Mouse (Mus musculus) lung, embryonic 15.5 days (tissue): ENCODE data around the gene Ildr2. TPM values are rescaled to one million over a fixed set of nuclear protein-coding genes. Genes with fewer than 3 reads are reported as not detected.

Source experiments
- ATAC-seq: fragments of 200-750 bp; cut with Nextera tagmentation; 2 replicates; pipeline ENCODE4 v1.8.0; 2017; ENCODE audit warnings: moderate number of reproducible peaks, borderline replicate concordance; ENCODE audit not compliant: low FRiP score, low TSS enrichment; ENCODE audit errors: extremely low read depth
- H3K27ac ChIP-seq: fragments of 300-500 bp; sonication (generic); 2 replicates; pipeline ENCODE4 v1.5.1; 2015; ENCODE audit warnings: moderate library complexity, mild to moderate bottlenecking, inconsistent platforms
- H3K27me3 ChIP-seq: fragments of 300-500 bp; sonication (generic); 2 replicates; pipeline ENCODE4 v1.6.1; 2015; ENCODE audit warnings: inconsistent platforms
- H3K36me3 ChIP-seq: fragments of 300-500 bp; sonication (generic); 2 replicates; pipeline ENCODE4 v1.6.1; 2015; ENCODE audit warnings: inconsistent platforms
- H3K4me1 ChIP-seq: fragments of 300-500 bp; sonication (generic); 2 replicates; pipeline ENCODE4 v1.6.1; 2015; ENCODE audit warnings: inconsistent platforms
- H3K4me2 ChIP-seq: fragments of 300-500 bp; sonication (generic); 2 replicates; pipeline ENCODE4 v1.6.1; 2015; ENCODE audit warnings: inconsistent platforms, mild to moderate bottlenecking, moderate library complexity
- H3K4me3 ChIP-seq: fragments of 300-500 bp; sonication (generic); 2 replicates; pipeline ENCODE4 v1.5.1; 2015; ENCODE audit warnings: mild to moderate bottlenecking, inconsistent platforms
- H3K9ac ChIP-seq: fragments of 300-500 bp; sonication (generic); 2 replicates; pipeline ENCODE4 v1.6.1; 2015; ENCODE audit warnings: inconsistent platforms
- H3K9me3 ChIP-seq: fragments of 300-500 bp; sonication (generic); 2 replicates; pipeline ENCODE4 v1.6.1; 2016; ENCODE audit warnings: inconsistent platforms
- WGBS: fragments of 180-500 bp; shearing (Covaris S2); methylation state at CpG from one replicate; pipeline ENCODE4 v1.1.7; 2015; 5-methylcytosine and 5-hydroxymethylcytosine counted together
- polyA plus RNA-seq: library from polyadenylated mRNA; unstranded; fragments of >200 nt; fragmentation: Nextera tagmentation; extraction: Ambion mirVana; gene quantifications from 2 replicates; pipeline ENCODE4 v1.2.1, GENCODE M21; 2015

The Ildr2 gene
- polyA plus RNA-seq, 1 experiment from 2014 or later, result 1.3 TPM

GRCm38 (mm10) chr1:166308851-166309715 lies 55.1 kb downstream of the Ildr2 start:
- Histone ChIP-seq H3K27ac (no peak overlapping the region), H3K36me3 (no peaks in the 10 kb centered on the region), H3K9me3 (no peaks in the 10 kb centered on the region), H3K27me3 (peaks cover 33% of the 10 kb centered on the region), H3K4me3 (peak overlapping the region; percentile 47), H3K4me2 (peak overlapping the region; percentile 90), H3K4me1 (peaks cover 13% of the 10 kb centered on the region), H3K9ac (peak overlapping the region; percentile 10; the same call in 1 of the 2 replicates)
- WGBS, result under 1% methylated on average over 73 of the region's 94 CpGs
- ATAC-seq, result peak; percentile 84

DNA sequence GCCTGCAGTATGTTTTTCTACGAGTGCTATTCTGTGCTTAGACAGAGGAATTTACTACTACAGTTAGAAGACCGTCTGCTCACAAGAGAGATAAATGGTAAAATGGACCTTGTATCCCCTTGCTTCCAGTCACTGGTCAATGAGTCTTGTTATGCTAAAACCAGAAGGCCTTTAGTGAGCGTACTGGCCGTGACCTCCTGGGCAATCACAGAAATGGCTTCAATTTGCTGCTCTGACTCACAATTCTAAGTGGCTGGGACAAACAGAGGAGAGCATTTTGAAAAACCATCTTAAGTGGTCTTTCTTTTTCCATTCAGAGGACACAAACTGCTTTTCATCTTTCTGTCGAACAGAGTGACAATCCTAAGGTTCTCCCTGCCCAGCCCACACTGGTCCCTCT lies 57.2 kb downstream of the Ildr2 start:
- Histone ChIP-seq H3K27me3 (peaks cover 33% of the 10 kb centered on the region), H3K4me2 (no peak overlapping the region), H3K4me1 (peaks cover 13% of the 10 kb centered on the region), H3K36me3 (no peaks in the 10 kb centered on the region), H3K9ac (no peak overlapping the region), H3K4me3 (no peak overlapping the region), H3K27ac (no peak overlapping the region), H3K9me3 (no peaks in the 10 kb centered on the region)
- WGBS, result 77% methylated on average over 5 of the region's 5 CpGs
- no peak for ATAC-seq

GRCm38 (mm10) chr1:166313637-166314036 lies 59.7 kb downstream of the Ildr2 start:
- H3K4me2 ChIP-seq, result no peak overlapping the region
- ATAC-seq, result no peak
- H3K27me3 ChIP-seq, result peaks cover 18% of the 10 kb centered on the region
- H3K9ac ChIP-seq, result no peak overlapping the region
- H3K27ac ChIP-seq, result no peak overlapping the region
- H3K9me3 ChIP-seq, result no peaks in the 10 kb centered on the region
- peaks cover 11% of the 10 kb centered on the region for H3K4me1 ChIP-seq
- no peak overlapping the region for H3K4me3 ChIP-seq
- WGBS, result 53% methylated on average over 1 of the region's 1 CpGs
- no peaks in the 10 kb centered on the region for H3K36me3 ChIP-seq

DNA sequence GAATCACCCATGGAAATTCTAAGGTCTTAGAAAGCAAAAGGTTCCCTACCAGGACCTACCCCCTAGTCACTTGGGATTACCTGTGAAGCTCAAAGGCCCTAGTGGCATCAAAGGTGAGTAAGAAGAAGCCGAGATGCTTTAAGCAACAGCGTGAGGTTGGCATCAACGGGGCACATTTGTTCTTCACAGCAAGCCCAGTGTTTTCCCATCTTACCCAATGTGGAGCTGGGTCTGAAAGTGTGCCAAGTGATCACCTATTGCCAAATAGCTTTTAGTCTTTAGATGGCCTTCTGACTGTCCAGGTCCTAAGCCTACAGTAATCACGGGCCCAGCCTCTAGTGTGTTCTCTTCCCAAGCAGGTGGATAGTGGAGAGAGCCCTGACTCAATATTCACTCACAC lies 61.8 kb downstream of the Ildr2 start:
- no peak overlapping the region for H3K27ac ChIP-seq
- no peak overlapping the region for H3K4me2 ChIP-seq
- H3K4me3 ChIP-seq, result no peak overlapping the region
- H3K4me1 ChIP-seq, result no peaks in the 10 kb centered on the region
- WGBS, result 77% methylated on average over 4 of the region's 4 CpGs
- no peak for ATAC-seq
- no peaks in the 10 kb centered on the region for H3K27me3 ChIP-seq
- H3K36me3 ChIP-seq, result no peaks in the 10 kb centered on the region
- no peaks in the 10 kb centered on the region for H3K9me3 ChIP-seq
- no peak overlapping the region for H3K9ac ChIP-seq

DNA sequence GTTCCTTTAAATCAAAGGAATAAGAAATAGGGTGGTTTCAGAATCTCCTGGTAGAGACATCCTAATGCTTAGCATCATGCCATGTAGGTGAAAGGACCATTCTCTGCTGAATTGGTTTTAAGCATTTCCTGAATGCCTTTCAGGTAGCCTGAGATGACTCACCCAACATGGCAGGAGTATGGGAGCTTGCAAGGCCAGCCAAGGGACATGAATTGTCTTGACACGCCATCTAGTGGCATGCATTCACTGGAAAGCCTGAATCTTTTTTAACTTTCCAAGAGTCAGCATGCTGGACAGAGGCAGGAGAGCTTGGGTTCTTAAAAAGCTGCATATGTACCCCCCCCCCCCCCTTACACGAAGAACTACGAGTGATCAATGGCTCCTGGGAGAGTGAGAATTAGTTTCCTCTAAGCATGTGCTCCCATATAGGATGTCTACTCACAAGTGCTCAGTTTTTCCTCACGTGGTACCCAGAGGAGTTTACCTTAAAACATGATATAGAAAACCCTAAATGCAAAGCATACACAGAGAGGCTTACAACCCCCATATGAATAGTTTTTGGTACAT lies 65.3 kb downstream of the Ildr2 start:
- no peak overlapping the region for H3K4me3 ChIP-seq
- 16% methylated on average over 4 of the region's 4 CpGs for WGBS
- H3K27me3 ChIP-seq, result no peaks in the 10 kb centered on the region
- no peak for ATAC-seq
- H3K36me3 ChIP-seq, result no peaks in the 10 kb centered on the region
- no peak overlapping the region for H3K27ac ChIP-seq
- no peak overlapping the region for H3K9ac ChIP-seq
- H3K9me3 ChIP-seq, result no peaks in the 10 kb centered on the region
- no peak overlapping the region for H3K4me2 ChIP-seq
- H3K4me1 ChIP-seq, result no peaks in the 10 kb centered on the region

GRCm38 (mm10) chr1:166326421-166326820 lies 72.5 kb downstream of the Ildr2 start:
- H3K27me3 ChIP-seq, result no peaks in the 10 kb centered on the region
- no peak overlapping the region for H3K9ac ChIP-seq
- no peaks in the 10 kb centered on the region for H3K9me3 ChIP-seq
- ATAC-seq, result no peak
- no peak overlapping the region for H3K4me2 ChIP-seq
- no peak overlapping the region for H3K4me3 ChIP-seq
- H3K36me3 ChIP-seq, result no peaks in the 10 kb centered on the region
- no peak overlapping the region for H3K27ac ChIP-seq
- no peaks in the 10 kb centered on the region for H3K4me1 ChIP-seq
- 60% methylated on average over 3 of the region's 3 CpGs for WGBS

GRCm38 (mm10) chr1:166330752-166331151 lies 76.8 kb downstream of the Ildr2 start:
- no peak overlapping the region for H3K4me3 ChIP-seq
- WGBS, result 54% methylated on average over 3 of the region's 3 CpGs

GRCm38 (mm10) chr1:166339110-166339509 lies 85.2 kb downstream of the Ildr2 start:
- no peak for ATAC-seq
- no peak overlapping the region for H3K27ac ChIP-seq
- no peaks in the 10 kb centered on the region for H3K4me1 ChIP-seq
- no peaks in the 10 kb centered on the region for H3K27me3 ChIP-seq
- no peaks in the 10 kb centered on the region for H3K36me3 ChIP-seq
- H3K9me3 ChIP-seq, result no peaks in the 10 kb centered on the region
- 79% methylated on average over 6 of the region's 6 CpGs for WGBS
- no peak overlapping the region for H3K9ac ChIP-seq
- no peak overlapping the region for H3K4me3 ChIP-seq
- H3K4me2 ChIP-seq, result no peak overlapping the region

More at GRCm38 (mm10) chr1:166330752-166331151, 76.8 kb downstream of the Ildr2 start:
- H3K9ac ChIP-seq, result no peak overlapping the region
- H3K27me3 ChIP-seq, result no peaks in the 10 kb centered on the region
- ATAC-seq, result no peak
- no peaks in the 10 kb centered on the region for H3K9me3 ChIP-seq
- no peak overlapping the region for H3K27ac ChIP-seq
- no peak overlapping the region for H3K4me2 ChIP-seq
- H3K4me1 ChIP-seq, result no peaks in the 10 kb centered on the region
- no peaks in the 10 kb centered on the region for H3K36me3 ChIP-seq

DNA sequence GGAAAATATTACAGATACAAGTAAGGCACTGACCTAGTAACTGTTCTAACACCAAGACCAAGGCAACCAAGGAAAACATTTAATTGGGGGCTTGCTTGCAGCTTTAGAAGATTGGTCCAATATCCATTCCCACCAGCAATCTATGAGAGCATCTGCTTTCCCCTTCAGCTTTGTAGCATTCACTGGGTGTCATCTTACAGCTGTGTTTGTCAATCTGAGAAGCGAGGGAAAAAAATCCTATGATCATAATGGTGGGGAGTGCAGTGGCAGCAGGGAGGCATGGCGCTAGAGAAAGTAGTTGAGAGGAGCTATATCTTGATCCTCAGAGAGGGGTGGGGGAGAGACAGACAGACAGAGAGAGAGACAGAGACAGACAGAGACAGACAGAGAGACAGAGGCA lies 88.1 kb downstream of the Ildr2 start:
- H3K9me3 ChIP-seq, result no peaks in the 10 kb centered on the region

GRCm38 (mm10) chr1:166342539-166342938 lies 88.6 kb downstream of the Ildr2 start:
- no peak overlapping the region for H3K4me2 ChIP-seq
- H3K36me3 ChIP-seq, result no peaks in the 10 kb centered on the region
- no peaks in the 10 kb centered on the region for H3K9me3 ChIP-seq
- no peaks in the 10 kb centered on the region for H3K4me1 ChIP-seq
- 83% methylated on average over 1 of the region's 1 CpGs for WGBS
- H3K4me3 ChIP-seq, result no peak overlapping the region
- no peak overlapping the region for H3K9ac ChIP-seq
- ATAC-seq, result no peak
- H3K27me3 ChIP-seq, result no peaks in the 10 kb centered on the region
- H3K27ac ChIP-seq, result no peak overlapping the region

More for the DNA sequence above, 88.1 kb downstream of the Ildr2 start:
- no peak overlapping the region for H3K4me3 ChIP-seq
- ATAC-seq, result no peak
- no peaks in the 10 kb centered on the region for H3K36me3 ChIP-seq
- no peak overlapping the region for H3K4me2 ChIP-seq
- H3K9ac ChIP-seq, result no peak overlapping the region
- no peak overlapping the region for H3K27ac ChIP-seq
- 45% methylated on average over 2 of the region's 2 CpGs for WGBS
- H3K27me3 ChIP-seq, result no peaks in the 10 kb centered on the region
- no peaks in the 10 kb centered on the region for H3K4me1 ChIP-seq

DNA sequence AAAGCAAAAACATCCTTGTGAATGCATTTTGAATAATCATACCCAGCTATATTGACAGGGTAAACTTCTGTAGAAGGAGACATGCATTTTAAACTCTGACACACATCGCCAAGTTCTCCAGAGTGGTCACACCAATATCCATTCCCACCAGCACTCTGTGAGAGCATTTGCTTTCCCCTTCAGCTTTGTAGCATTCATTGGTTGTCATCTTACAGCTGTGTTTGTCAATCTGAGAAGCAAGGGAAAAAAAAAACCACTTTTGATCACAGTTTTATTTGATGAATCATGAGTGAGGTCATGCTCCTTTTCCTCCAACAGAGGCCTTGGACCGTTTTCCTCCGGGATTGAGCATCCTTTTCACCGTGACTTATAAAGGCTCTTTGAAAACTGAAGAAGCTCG lies 89.6 kb downstream of the Ildr2 start:
- H3K9me3 ChIP-seq, result no peaks in the 10 kb centered on the region
- no peak overlapping the region for H3K9ac ChIP-seq
- no peak overlapping the region for H3K4me3 ChIP-seq
- no peak overlapping the region for H3K4me2 ChIP-seq
- no peaks in the 10 kb centered on the region for H3K4me1 ChIP-seq
- H3K27me3 ChIP-seq, result no peaks in the 10 kb centered on the region
- WGBS, result 59% methylated on average over 5 of the region's 5 CpGs
- H3K36me3 ChIP-seq, result no peaks in the 10 kb centered on the region
- ATAC-seq, result no peak
- no peak overlapping the region for H3K27ac ChIP-seq

GRCm38 (mm10) chr1:166344300-166345077 lies 90.5 kb downstream of the Ildr2 start:
- Histone ChIP-seq H3K9ac (no peak overlapping the region), H3K4me1 (no peaks in the 10 kb centered on the region), H3K36me3 (no peaks in the 10 kb centered on the region), H3K4me2 (no peak overlapping the region), H3K27me3 (no peaks in the 10 kb centered on the region), H3K9me3 (no peaks in the 10 kb centered on the region), H3K4me3 (no peak overlapping the region), H3K27ac (no peak overlapping the region)
- ATAC-seq, result no peak
- 80% methylated on average over 8 of the region's 8 CpGs for WGBS
